Mouse (Mus musculus) small intestine, adult 2 months (tissue): Measurements from ENCODE around the gene Gpc1. TPM values are rescaled to one million over a fixed set of nuclear protein-coding genes. Genes with fewer than 3 reads are reported as not detected.

ENCODE experiments used
- H3K27ac ChIP-seq: fragments of 200-500 bp; 2 replicates; pipeline ENCODE4 v1.5.1; 2012; ENCODE audit warnings: low read depth, low read length, control low read depth, inconsistent platforms; ENCODE audit not compliant: insufficient read depth
- H3K27me3 ChIP-seq: fragments of 200-500 bp; 2 replicates; pipeline ENCODE4 v1.6.1; 2012; ENCODE audit warnings: mild to moderate bottlenecking, moderate library complexity, low read length, inconsistent platforms; ENCODE audit not compliant: control insufficient read depth, insufficient read depth
- H3K36me3 ChIP-seq: fragments of 200-500 bp; 2 replicates; pipeline ENCODE4 v1.6.1; 2012; ENCODE audit warnings: mild to moderate bottlenecking, low read length, control low read depth, inconsistent platforms; ENCODE audit not compliant: control insufficient read depth, insufficient read depth
- H3K4me1 ChIP-seq: fragments of 200-500 bp; 2 replicates; pipeline ENCODE4 v1.6.1; 2012; ENCODE audit warnings: low read length, inconsistent platforms, mixed read lengths; ENCODE audit not compliant: control insufficient read depth, insufficient read depth, insufficient read length
- H3K4me3 ChIP-seq: fragments of 200-500 bp; 2 replicates; pipeline ENCODE4 v1.5.1; 2012; ENCODE audit warnings: low read depth, mild to moderate bottlenecking, control low read depth, inconsistent platforms, low read length, moderate library complexity
- CTCF ChIP-seq: fragments of 200-500 bp; IDR thresholded peaks from 2 replicates; pipeline ENCODE4 v1.5.1; 2012; ENCODE audit warnings: low read depth, mild to moderate bottlenecking, control low read depth, inconsistent platforms, low read length, moderate library complexity, mixed read lengths; ENCODE audit not compliant: insufficient replicate concordance, insufficient read length; ENCODE audit errors: extremely low read depth
- POLR2A ChIP-seq: fragments of 200-500 bp; IDR thresholded peaks from 2 replicates; pipeline ENCODE4 v1.6.1; 2012; ENCODE audit warnings: low read depth, mild to moderate bottlenecking, control low read depth, inconsistent platforms, low read length, moderate library complexity
- WGBS: fragments of 180-500 bp; shearing (Covaris S2); methylation state at CpG from one replicate; pipeline ENCODE4 v1.1.7; 2018; 5-methylcytosine and 5-hydroxymethylcytosine counted together
- polyA plus RNA-seq: library from polyadenylated mRNA; depleted of rRNA; stranded (reverse); fragments of >200 nt; gene quantifications from 2 replicates; pipeline ENCODE4 v1.2.3, GENCODE M21; 2012

Gpc1 gene
- polyA plus RNA-seq, 1 experiment, result 8.4 TPM

- Histone ChIP-seq H3K4me3 (no peak overlapping the region), H3K36me3 (no peaks in the 10 kb centered on the region), H3K27ac (no peak overlapping the region), H3K27me3 (0 out of 2 replicates have a peak, but pooled peaks cover 2% of the 10 kb centered on the region), H3K4me1 (no peaks in the 10 kb centered on the region)
- no peak for TF ChIP-seq POLR2A
- no peak for TF ChIP-seq CTCF
- 76% methylated on average over 14 of the region's 14 CpGs for WGBS
Observed at GRCm38 (mm10) chr1:92837931-92838833, 6.7 kb downstream of the Gpc1 start.

- Histone ChIP-seq H3K27me3 (no peaks in the 10 kb centered on the region), H3K4me3 (no peak overlapping the region), H3K36me3 (no peaks in the 10 kb centered on the region), H3K4me1 (no peaks in the 10 kb centered on the region), H3K27ac (no peak overlapping the region)
- WGBS, result 75% methylated on average over 7 of the region's 7 CpGs
- TF ChIP-seq CTCF (no peak), POLR2A (no peak)
Observed at GRCm38 (mm10) chr1:92839211-92839610, 7.8 kb downstream of the Gpc1 start.

GRCm38 (mm10) chr1:92840231-92840890 lies 8.9 kb downstream of the Gpc1 start:
- Histone ChIP-seq H3K27me3 (no peaks in the 10 kb centered on the region), H3K27ac (no peak overlapping the region), H3K36me3 (no peaks in the 10 kb centered on the region), H3K4me1 (no peaks in the 10 kb centered on the region), H3K4me3 (no peak overlapping the region)
- WGBS, result 81% methylated on average over 8 of the region's 8 CpGs
- no peak for TF ChIP-seq CTCF
- TF ChIP-seq POLR2A, result no peak

- no peak for TF ChIP-seq POLR2A
- Histone ChIP-seq H3K4me1 (no peaks in the 10 kb centered on the region), H3K27ac (no peak overlapping the region), H3K27me3 (no peaks in the 10 kb centered on the region), H3K36me3 (no peaks in the 10 kb centered on the region), H3K4me3 (no peak overlapping the region)
- 54% methylated on average over 3 of the region's 3 CpGs for WGBS
Observed at GRCm38 (mm10) chr1:92841427-92841826, 10.0 kb downstream of the Gpc1 start.

- H3K27me3 ChIP-seq, result 0 out of 2 replicates have a peak, but pooled peaks cover 8% of the 10 kb centered on the region
- WGBS, result 64% methylated on average over 7 of the region's 7 CpGs
- TF ChIP-seq POLR2A (no peak), CTCF (no peak)
- H3K4me3 ChIP-seq, result no peak overlapping the region
- no peaks in the 10 kb centered on the region; the same call in 1 of the 2 replicates for H3K4me1 ChIP-seq
- no peaks in the 10 kb centered on the region for H3K36me3 ChIP-seq
- no peak overlapping the region for H3K27ac ChIP-seq
Observed at GRCm38 (mm10) chr1:92845889-92846288, 14.4 kb downstream of the Gpc1 start.

GRCm38 (mm10) chr1:92847873-92848839 lies 16.7 kb downstream of the Gpc1 start:
- no peak overlapping the region for H3K27ac ChIP-seq
- no peak for TF ChIP-seq CTCF
- TF ChIP-seq POLR2A, result no peak
- H3K36me3 ChIP-seq, result no peaks in the 10 kb centered on the region
- H3K4me1 ChIP-seq, result no peaks in the 10 kb centered on the region; the same call in 1 of the 2 replicates
- 25% methylated on average over 41 of the region's 41 CpGs for WGBS
- no peak overlapping the region for H3K4me3 ChIP-seq
- 0 out of 2 replicates have a peak, but pooled peaks cover 8% of the 10 kb centered on the region for H3K27me3 ChIP-seq

- Histone ChIP-seq H3K4me3 (no peak overlapping the region), H3K27ac (no peak overlapping the region), H3K27me3 (0 out of 2 replicates have a peak, but pooled peaks cover 8% of the 10 kb centered on the region), H3K4me1 (no peaks in the 10 kb centered on the region; the same call in 1 of the 2 replicates), H3K36me3 (no peaks in the 10 kb centered on the region)
- WGBS, result 65% methylated on average over 2 of the region's 2 CpGs
- no peak for TF ChIP-seq CTCF
- no peak for TF ChIP-seq POLR2A
Observed at GRCm38 (mm10) chr1:92849491-92849890, 18.0 kb downstream of the Gpc1 start.
